In the genomic region with DNA sequence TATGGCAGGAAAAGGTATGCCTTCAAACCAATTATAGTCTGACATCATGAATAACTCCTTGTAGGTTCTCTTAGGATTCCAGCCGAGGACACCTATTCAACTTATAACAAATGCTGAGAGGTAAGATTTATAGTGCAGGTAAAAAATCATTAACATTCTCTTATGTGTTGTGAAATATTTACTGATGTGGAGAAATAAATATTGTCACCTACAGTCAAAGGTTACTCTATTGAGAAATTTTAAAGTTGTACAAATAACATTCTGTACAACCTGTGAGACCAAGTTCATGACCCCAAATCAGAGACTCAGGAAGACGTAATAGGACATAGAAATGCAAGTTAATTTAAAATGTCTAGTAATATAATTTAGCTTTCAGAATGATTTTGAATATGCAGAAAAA, we compare ENCODE assay signal across 29 mouse cellular contexts. TPM values are rescaled to one million over a fixed set of nuclear protein-coding genes. Genes with fewer than 3 reads are reported as not detected.
"Had no signal": no experiment of that assay in that cellular context is flagged by ENCODE, and none has a peak within 500 bp of the region (broad histone marks: within the 10 kb centered on the region; RNA-seq: fewer than 3 reads in every experiment).

TSS of gene Sult2a1 (minus strand) at position 101 of the 400 bp plus-strand sequence.

RNA-seq across cellular contexts. Expression of gene Sult2a1, which starts in this region (rescaled TPM):
- total RNA-seq: common myeloid progenitor, adult 5-6 weeks; forebrain, postnatal 0 days; gastrocnemius, adult 18-20 months; gastrocnemius, adult 2 months; gastrocnemius, postnatal 14 days; gastrocnemius, postnatal 25 days; gastrocnemius, postnatal 36 days; gastrocnemius, postnatal 4 days; granulocyte monocyte progenitor cell, adult 5-6 weeks; heart, adult 18-20 months; heart, adult 2 months; heart, adult 8-10 months had no signal
- polyA plus RNA-seq: cortical plate, adult 2 months; embryonic facial prominence, embryonic 10.5 days; embryonic facial prominence, embryonic 11.5 days; embryonic facial prominence, embryonic 12.5 days; embryonic facial prominence, embryonic 13.5 days; embryonic facial prominence, embryonic 14.5 days; embryonic facial prominence, embryonic 15.5 days; erythroblast, embryonic 14.5 days; forebrain, embryonic 10.5 days; forebrain, embryonic 11.5 days; forebrain, embryonic 12.5 days; forebrain, embryonic 13.5 days; forebrain, embryonic 14.5 days; forebrain, embryonic 15.5 days; forebrain, embryonic 16.5 days; forebrain, postnatal 0 days; frontal cortex, adult 2 months; gonadal fat pad, adult 2 months; heart, adult 2 months had no signal
